Mouse (Mus musculus): Measurements from ENCODE around the gene Lurap1l. TPM values are rescaled to one million over a fixed set of nuclear protein-coding genes. Genes with fewer than 3 reads are reported as not detected.
A peak's percentile ranks its signal among the peaks of the same experiment; 100 is the strongest.
"Not testable (repeated sequence)": the region's sequence is repeated elsewhere in the genome, so short reads cannot be mapped to it uniquely, and the experiment has no call there.

Lurap1l gene
- polyA plus RNA-seq, 1 experiment from 2014 or later, result 11.7 TPM

- no peak for ATAC-seq (ENCODE audit: low FRiP score, low read depth)
- 79% methylated on average over 4 of the region's 4 CpGs for WGBS
- H3K27me3 ChIP-seq, result no peaks in the 10 kb centered on the region
- H3K27ac ChIP-seq, result no peak overlapping the region
- H3K4me2 ChIP-seq (replicated peaks), result no peak overlapping the region
- H3K4me3 ChIP-seq, result no peak overlapping the region
- H3K9me3 ChIP-seq, result no peaks in the 10 kb centered on the region
- H3K36me3 ChIP-seq, result no peaks in the 10 kb centered on the region
- H3K4me1 ChIP-seq, result no peaks in the 10 kb centered on the region
- H3K9ac ChIP-seq, result no peak overlapping the region
Measured at GRCm38 (mm10) chr4:80895278-80895894, 15.1 kb upstream of the Lurap1l start.

- H3K4me1 ChIP-seq, result peaks cover 4% of the 10 kb centered on the region; the same call in 1 of the 2 replicates
- no peak overlapping the region for H3K9ac ChIP-seq
- no peak overlapping the region for H3K4me3 ChIP-seq
- no peaks in the 10 kb centered on the region for H3K27me3 ChIP-seq
- no peaks in the 10 kb centered on the region for H3K36me3 ChIP-seq
- H3K27ac ChIP-seq, result no peak overlapping the region
- H3K4me2 ChIP-seq (replicated peaks), result no peak overlapping the region
- WGBS, result 63% methylated on average over 3 of the region's 3 CpGs
- no peaks in the 10 kb centered on the region for H3K9me3 ChIP-seq
- no peak for ATAC-seq (ENCODE audit: low FRiP score, low read depth)
Measured at GRCm38 (mm10) chr4:80906726-80907125, 3.7 kb upstream of the Lurap1l start.

GRCm38 (mm10) chr4:80907973-80908372 lies 2.5 kb upstream of the Lurap1l start:
- no peaks in the 10 kb centered on the region for H3K27me3 ChIP-seq
- no peak overlapping the region for H3K9ac ChIP-seq
- H3K36me3 ChIP-seq, result no peaks in the 10 kb centered on the region
- no peak overlapping the region for H3K4me3 ChIP-seq
- no peak overlapping the region for H3K4me2 ChIP-seq (replicated peaks)
- H3K9me3 ChIP-seq, result no peaks in the 10 kb centered on the region
- no peak overlapping the region for H3K27ac ChIP-seq
- peaks cover 4% of the 10 kb centered on the region; the same call in 1 of the 2 replicates for H3K4me1 ChIP-seq
- 71% methylated on average over 5 of the region's 5 CpGs for WGBS
- ATAC-seq (ENCODE audit: low FRiP score, low read depth), result no peak

GRCm38 (mm10) chr4:80908902-80909301 lies 1.5 kb upstream of the Lurap1l start:
- Histone ChIP-seq H3K27ac (no peak overlapping the region), H3K36me3 (no peaks in the 10 kb centered on the region), H3K9ac (no peak overlapping the region), H3K4me1 (peaks cover 4% of the 10 kb centered on the region; the same call in 1 of the 2 replicates), H3K27me3 (no peaks in the 10 kb centered on the region), H3K4me2 (replicated peaks) (no peak overlapping the region), H3K9me3 (no peaks in the 10 kb centered on the region), H3K4me3 (no peak overlapping the region)
- 72% methylated on average over 4 of the region's 4 CpGs for WGBS
- no peak for ATAC-seq (ENCODE audit: low FRiP score, low read depth)

GRCm38 (mm10) chr4:80910871-80911701 lies 640 bp downstream of the Lurap1l start:
- Histone ChIP-seq H3K9ac (peak overlapping the region; percentile 81), H3K27ac (peak overlapping the region; percentile 82), H3K9me3 (no peaks in the 10 kb centered on the region), H3K27me3 (no peaks in the 10 kb centered on the region), H3K4me2 (replicated peaks) (peak overlapping the region; percentile 90), H3K4me1 (peaks cover 4% of the 10 kb centered on the region; the same call in 1 of the 2 replicates), H3K4me3 (peak overlapping the region; percentile 74), H3K36me3 (no peaks in the 10 kb centered on the region)
- ATAC-seq (ENCODE audit: low FRiP score, low read depth), result peak; percentile 76
- WGBS, result under 1% methylated on average over 55 of the region's 58 CpGs

- Histone ChIP-seq H3K27ac (peak overlapping the region; percentile 82), H3K9ac (peak overlapping the region; percentile 81), H3K36me3 (no peaks in the 10 kb centered on the region), H3K9me3 (no peaks in the 10 kb centered on the region), H3K4me3 (peak overlapping the region; percentile 74), H3K4me1 (peaks cover 7% of the 10 kb centered on the region), H3K27me3 (no peaks in the 10 kb centered on the region), H3K4me2 (replicated peaks) (peak overlapping the region; percentile 90)
- 2% methylated on average over 24 of the region's 27 CpGs for WGBS
- peak; percentile 94 for ATAC-seq (ENCODE audit: low FRiP score, low read depth)
Measured at GRCm38 (mm10) chr4:80911706-80912540, 1.5 kb downstream of the Lurap1l start.

- Histone ChIP-seq H3K9me3 (no peaks in the 10 kb centered on the region), H3K4me1 (peaks cover 3% of the 10 kb centered on the region; the same call in 1 of the 2 replicates), H3K4me3 (no peak overlapping the region), H3K27me3 (no peaks in the 10 kb centered on the region), H3K27ac (no peak overlapping the region), H3K4me2 (replicated peaks) (no peak overlapping the region), H3K9ac (no peak overlapping the region), H3K36me3 (no peaks in the 10 kb centered on the region)
- ATAC-seq (ENCODE audit: low FRiP score, low read depth), result no peak
- 61% methylated on average over 2 of the region's 2 CpGs for WGBS
Measured at GRCm38 (mm10) chr4:80915211-80915610, 4.8 kb downstream of the Lurap1l start.

- no peaks in the 10 kb centered on the region for H3K9me3 ChIP-seq
- 48% methylated on average over 3 of the region's 3 CpGs for WGBS
- peaks cover 3% of the 10 kb centered on the region; the same call in 1 of the 2 replicates for H3K4me1 ChIP-seq
- no peaks in the 10 kb centered on the region for H3K27me3 ChIP-seq
- H3K9ac ChIP-seq, result no peak overlapping the region
- no peak overlapping the region for H3K4me3 ChIP-seq
- H3K36me3 ChIP-seq, result no peaks in the 10 kb centered on the region
- ATAC-seq (ENCODE audit: low FRiP score, low read depth), result no peak
- H3K27ac ChIP-seq, result no peak overlapping the region
- no peak overlapping the region for H3K4me2 ChIP-seq (replicated peaks)
Measured at GRCm38 (mm10) chr4:80916695-80917094, 6.2 kb downstream of the Lurap1l start.

GRCm38 (mm10) chr4:80917128-80917527 lies 6.7 kb downstream of the Lurap1l start:
- not testable (repeated sequence) for H3K27me3 ChIP-seq; ATAC-seq (ENCODE audit: low FRiP score, low read depth); H3K4me1 ChIP-seq; H3K9ac ChIP-seq; H3K36me3 ChIP-seq; H3K4me3 ChIP-seq; H3K4me2 ChIP-seq (replicated peaks); H3K9me3 ChIP-seq; H3K27ac ChIP-seq
- WGBS, result 63% methylated on average over 1 of the region's 1 CpGs

- H3K27ac ChIP-seq, result no peak overlapping the region
- H3K36me3 ChIP-seq, result no peaks in the 10 kb centered on the region
- WGBS, result 83% methylated on average over 3 of the region's 3 CpGs
- H3K27me3 ChIP-seq, result no peaks in the 10 kb centered on the region
- no peak overlapping the region for H3K9ac ChIP-seq
- no peak overlapping the region for H3K4me3 ChIP-seq
- peaks cover 3% of the 10 kb centered on the region; the same call in 1 of the 2 replicates for H3K4me1 ChIP-seq
- H3K4me2 ChIP-seq (replicated peaks), result no peak overlapping the region
- no peak for ATAC-seq (ENCODE audit: low FRiP score, low read depth)
- no peaks in the 10 kb centered on the region for H3K9me3 ChIP-seq
Measured at GRCm38 (mm10) chr4:80917812-80918211, 7.4 kb downstream of the Lurap1l start.

GRCm38 (mm10) chr4:80918526-80919129 lies 8.2 kb downstream of the Lurap1l start:
- H3K4me1 ChIP-seq, result peaks cover 3% of the 10 kb centered on the region; the same call in 1 of the 2 replicates
- no peak for ATAC-seq (ENCODE audit: low FRiP score, low read depth)
- H3K4me2 ChIP-seq (replicated peaks), result no peak overlapping the region
- no peaks in the 10 kb centered on the region for H3K9me3 ChIP-seq
- no peaks in the 10 kb centered on the region for H3K27me3 ChIP-seq
- no peak overlapping the region for H3K9ac ChIP-seq
- H3K36me3 ChIP-seq, result no peaks in the 10 kb centered on the region
- WGBS, result 60% methylated on average over 3 of the region's 3 CpGs
- H3K4me3 ChIP-seq, result no peak overlapping the region
- no peak overlapping the region for H3K27ac ChIP-seq
